Mouse (Mus musculus): Measurements from ENCODE around the gene Hnf1b. TPM values are rescaled to one million over a fixed set of nuclear protein-coding genes. Genes with fewer than 3 reads are reported as not detected.

Hnf1b gene
- polyA plus RNA-seq, 1 experiment from 2014 or later: 167 TPM

DNA sequence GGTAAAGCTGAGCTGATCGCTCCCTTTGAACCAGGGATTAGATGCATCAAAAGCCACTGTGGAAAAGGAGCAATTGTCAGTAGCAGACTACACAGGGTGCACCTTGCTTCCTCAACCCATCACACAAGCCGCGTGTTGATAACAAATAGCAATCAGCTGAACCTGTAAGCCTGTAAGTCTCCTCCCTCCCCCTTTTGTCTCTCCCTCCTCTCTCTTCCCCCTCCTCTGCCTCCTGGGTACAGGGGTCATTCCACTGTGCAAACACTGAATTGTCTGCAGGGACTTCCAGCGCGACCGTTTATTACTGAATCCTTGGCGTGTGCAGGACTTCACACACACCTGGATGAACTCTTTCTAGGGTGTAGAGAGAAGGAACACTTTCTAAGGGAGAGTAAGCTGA, 58.5 kb downstream of the Hnf1b start:
- no peak for TF ChIP-seq CTCF (IDR thresholded peaks at IDR 0.05)
- ATAC-seq: no peak
- H3K27me3 ChIP-seq: no peaks in the 10 kb centered on the region
- in situ Hi-C loops (cut with MboI; ENCODE audit: low pct_unique_long_range_greater_than_20kb): no loop called here
- no peak for DNase-seq (ENCODE audit: low read depth, low spot score)
- ChIA-PET CTCF (interaction anchor here (1.6 to 1.7 kb wide), 2 partner anchors 11 to 17 kb away, joined by 4 read pairs; no protein-coding TSS in a partner anchor), POLR2A (interaction anchor here (0.8 kb wide), 1 partner anchor 25 kb away, joined by 3 read pairs; no protein-coding TSS in a partner anchor)

DNA sequence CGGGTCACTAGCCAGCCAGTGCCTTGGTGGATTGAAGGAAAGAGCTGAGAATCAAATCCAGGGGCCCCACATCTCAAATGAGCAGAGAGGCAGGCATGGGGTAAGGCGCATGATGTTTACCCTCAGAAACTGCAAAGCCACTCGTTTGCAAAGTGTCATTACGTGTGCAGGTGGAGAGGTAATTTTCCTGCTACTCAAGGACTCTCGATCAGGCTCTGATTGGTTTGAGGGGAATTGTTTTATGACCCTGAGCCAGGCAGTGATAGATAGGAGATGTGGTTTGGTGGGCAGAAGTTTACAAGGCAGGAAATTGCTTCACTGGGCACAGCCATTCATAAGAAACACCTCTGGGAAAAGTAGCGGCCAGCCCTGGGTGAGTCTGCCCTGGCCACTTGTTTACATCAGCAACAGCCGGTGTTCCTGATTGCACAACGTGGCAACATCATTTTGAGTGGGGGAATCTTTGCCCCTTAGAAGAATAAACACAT, 64.0 kb downstream of the Hnf1b start:
- in situ Hi-C loops (cut with MboI; ENCODE audit: low pct_unique_long_range_greater_than_20kb): no loop called here
- no peaks in the 10 kb centered on the region for H3K27me3 ChIP-seq
- ATAC-seq (peak; percentile 79), DNase-seq (ENCODE audit: low read depth, low spot score) (no peak)
- ChIA-PET CTCF (interaction anchor here (2.9 kb wide), 1 partner anchor 15 kb away, joined by 7 read pairs; no protein-coding TSS in a partner anchor), POLR2A (no interaction called here)
- no peak for TF ChIP-seq CTCF (IDR thresholded peaks at IDR 0.05)

DNA sequence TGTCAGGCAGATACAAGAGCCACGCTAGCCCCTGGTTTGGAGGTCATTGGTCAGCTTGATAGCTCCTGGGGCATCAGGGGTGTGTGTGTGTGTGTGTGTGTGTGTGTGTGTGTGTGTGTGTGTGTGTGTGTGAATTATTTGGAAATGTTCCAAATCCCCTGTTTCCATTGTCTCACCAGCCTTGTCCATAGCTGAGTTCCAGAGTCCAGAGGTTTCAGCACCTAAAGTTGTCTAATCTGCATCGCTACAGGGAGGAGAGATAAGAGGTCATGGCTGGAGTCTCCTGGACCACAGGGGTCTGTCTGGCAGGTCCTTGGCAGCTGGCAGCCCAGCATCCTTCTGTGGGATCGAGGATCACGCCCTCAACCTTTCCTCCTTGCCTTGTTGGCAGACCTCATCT, 64.6 kb downstream of the Hnf1b start:
- ATAC-seq (no peak), DNase-seq (ENCODE audit: low read depth, low spot score) (no peak)
- H3K27me3 ChIP-seq: no peaks in the 10 kb centered on the region
- ChIA-PET POLR2A (interaction anchor here (0.6 kb wide), 1 partner anchor 69 kb away, joined by 3 read pairs; no protein-coding TSS in a partner anchor), CTCF (interaction anchor here (1.0 to 2.9 kb wide), 4 partner anchors 11 to 21 kb away, joined by 3 to 7 read pairs (median 4); no protein-coding TSS in a partner anchor)
- no peak for TF ChIP-seq CTCF (IDR thresholded peaks at IDR 0.05)
- in situ Hi-C loops (cut with MboI; ENCODE audit: low pct_unique_long_range_greater_than_20kb): no loop called here

DNA sequence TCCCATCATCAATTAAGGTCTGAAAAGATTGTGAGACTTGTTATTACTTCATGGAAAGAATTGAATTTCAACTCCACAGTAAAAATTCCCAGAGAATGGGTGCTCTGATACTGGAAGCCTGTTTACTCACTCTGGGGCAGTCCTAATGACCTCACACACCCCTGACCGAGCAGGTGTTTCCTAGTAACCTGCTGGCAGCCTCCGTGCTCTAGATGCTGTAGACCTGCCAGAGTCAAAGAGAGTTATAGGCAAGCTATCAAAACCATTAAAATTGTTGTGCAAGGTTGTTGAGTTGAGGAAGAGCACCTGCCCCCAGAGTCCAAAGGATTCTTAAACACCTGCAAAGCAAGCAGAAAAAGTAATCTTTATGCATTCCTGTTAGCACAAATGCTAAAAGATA, 72.7 kb downstream of the Hnf1b start:
- TF ChIP-seq CTCF (IDR thresholded peaks at IDR 0.05): no peak
- no peaks in the 10 kb centered on the region for H3K27me3 ChIP-seq
- in situ Hi-C loops (cut with MboI; ENCODE audit: low pct_unique_long_range_greater_than_20kb): no loop called here
- DNase-seq (ENCODE audit: low read depth, low spot score) (no peak), ATAC-seq (no peak)
- ChIA-PET POLR2A (interaction anchor here (0.6 kb wide), 1 partner anchor 32 kb away, joined by 4 read pairs; no protein-coding TSS in a partner anchor), CTCF (no interaction called here)

DNA sequence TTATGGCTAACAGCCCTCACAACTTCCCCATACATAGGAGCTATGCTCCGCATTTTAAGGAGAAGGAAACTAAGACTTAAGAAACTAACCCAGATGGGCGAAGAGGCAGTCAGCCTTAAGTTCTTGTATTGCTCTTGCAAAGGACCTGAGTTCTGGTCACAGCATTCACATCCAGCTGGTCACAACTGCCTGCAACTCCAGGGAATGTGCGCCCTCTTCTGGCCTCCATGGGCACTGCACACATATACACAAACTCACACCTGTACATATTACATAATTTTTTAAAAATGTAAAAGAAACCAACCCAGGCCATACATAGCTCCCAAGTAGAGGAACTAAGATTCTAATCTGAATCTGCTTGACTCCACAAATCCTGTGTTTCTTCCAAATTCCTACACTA, 77.2 kb downstream of the Hnf1b start:
- no peaks in the 10 kb centered on the region for H3K27me3 ChIP-seq
- TF ChIP-seq CTCF (IDR thresholded peaks at IDR 0.05): peak; percentile 84
- POLR2A ChIA-PET: interaction anchor here (0.6 to 1.1 kb wide), 6 partner anchors 35 to 83 kb away, joined by 3 to 8 read pairs (median 4); no protein-coding TSS in a partner anchor
- ATAC-seq: no peak
- in situ Hi-C loops (cut with MboI; ENCODE audit: low pct_unique_long_range_greater_than_20kb): no loop called here
- CTCF ChIA-PET: interaction anchor here (0.8 to 2.9 kb wide), 21 partner anchors 10 to 138 kb away, joined by 3 to 12 read pairs (median 4); partner anchors contain the start of gene Hnf1b
- DNase-seq (ENCODE audit: low read depth, low spot score): no peak

DNA sequence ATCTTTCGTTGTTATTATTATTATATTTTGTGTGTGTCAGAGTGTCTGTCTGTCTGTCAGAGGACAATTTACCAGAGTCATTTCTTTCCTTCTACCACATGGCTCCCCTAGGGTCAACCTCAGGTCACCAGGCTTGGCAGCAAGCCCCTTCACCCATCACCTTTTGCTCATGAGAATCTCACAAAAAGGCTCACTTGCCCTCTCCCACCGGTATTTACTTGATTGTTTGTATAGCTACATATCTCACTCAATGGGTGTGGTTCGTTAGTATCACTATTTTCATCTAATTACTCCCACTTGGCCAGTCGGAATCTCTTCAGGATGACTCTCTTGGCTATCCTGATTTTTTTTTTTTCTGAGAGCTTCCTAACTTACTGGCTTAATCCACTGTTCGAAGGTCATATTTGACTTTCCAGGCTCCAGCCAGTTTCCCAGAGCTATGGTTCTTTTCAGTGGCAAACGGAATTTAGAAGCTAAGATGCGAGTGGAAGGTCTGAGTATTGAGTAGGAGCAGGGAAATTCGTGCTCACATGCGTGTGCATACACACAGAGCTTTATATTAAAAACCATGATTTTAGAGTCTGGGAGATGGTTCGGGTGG, 82.7 kb downstream of the Hnf1b start:
- CTCF ChIA-PET: interaction anchor here (0.7 to 2.1 kb wide), 8 partner anchors 8 to 122 kb away, joined by 3 to 10 read pairs (median 3); no protein-coding TSS in a partner anchor
- TF ChIP-seq CTCF (IDR thresholded peaks at IDR 0.05): no peak
- DNase-seq (ENCODE audit: low read depth, low spot score) (no peak), ATAC-seq (no peak)
- no peaks in the 10 kb centered on the region for H3K27me3 ChIP-seq
- in situ Hi-C loops (cut with MboI; ENCODE audit: low pct_unique_long_range_greater_than_20kb): no loop called here
- POLR2A ChIA-PET: interaction anchor here (0.7 to 2.0 kb wide), 3 partner anchors 72 to 116 kb away, joined by 4 to 8 read pairs (median 6); no protein-coding TSS in a partner anchor

DNA sequence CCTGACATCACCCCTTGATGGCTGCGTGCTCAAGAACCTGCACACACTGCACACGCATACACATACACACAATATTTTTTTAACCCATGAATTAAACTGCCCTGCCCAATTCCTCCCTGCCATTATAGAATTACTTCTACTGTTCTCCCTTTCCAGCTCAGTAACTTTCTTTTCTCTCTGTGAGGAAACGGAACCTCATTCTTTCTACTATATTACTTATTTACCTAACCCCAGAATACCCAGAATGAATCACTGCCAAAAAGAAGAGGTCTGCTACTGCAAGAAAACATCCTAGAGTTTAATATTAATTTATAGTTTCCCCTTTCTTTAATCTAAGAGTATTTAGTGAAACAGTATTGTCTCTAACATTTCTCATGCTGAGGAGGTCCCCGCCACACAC, 83.5 kb downstream of the Hnf1b start:
- peak; percentile 27 for DNase-seq (ENCODE audit: low read depth, low spot score)
- ATAC-seq: no peak
- in situ Hi-C loops (cut with MboI; ENCODE audit: low pct_unique_long_range_greater_than_20kb): no loop called here
- POLR2A ChIA-PET: interaction anchor here (0.6 to 2.0 kb wide), 5 partner anchors 25 to 117 kb away, joined by 3 to 8 read pairs (median 4); no protein-coding TSS in a partner anchor
- H3K27me3 ChIP-seq: no peaks in the 10 kb centered on the region
- CTCF ChIA-PET: interaction anchor here (1.0 to 2.1 kb wide), 6 partner anchors 9 to 122 kb away, joined by 3 to 10 read pairs (median 4); no protein-coding TSS in a partner anchor
- TF ChIP-seq CTCF (IDR thresholded peaks at IDR 0.05): no peak

DNA sequence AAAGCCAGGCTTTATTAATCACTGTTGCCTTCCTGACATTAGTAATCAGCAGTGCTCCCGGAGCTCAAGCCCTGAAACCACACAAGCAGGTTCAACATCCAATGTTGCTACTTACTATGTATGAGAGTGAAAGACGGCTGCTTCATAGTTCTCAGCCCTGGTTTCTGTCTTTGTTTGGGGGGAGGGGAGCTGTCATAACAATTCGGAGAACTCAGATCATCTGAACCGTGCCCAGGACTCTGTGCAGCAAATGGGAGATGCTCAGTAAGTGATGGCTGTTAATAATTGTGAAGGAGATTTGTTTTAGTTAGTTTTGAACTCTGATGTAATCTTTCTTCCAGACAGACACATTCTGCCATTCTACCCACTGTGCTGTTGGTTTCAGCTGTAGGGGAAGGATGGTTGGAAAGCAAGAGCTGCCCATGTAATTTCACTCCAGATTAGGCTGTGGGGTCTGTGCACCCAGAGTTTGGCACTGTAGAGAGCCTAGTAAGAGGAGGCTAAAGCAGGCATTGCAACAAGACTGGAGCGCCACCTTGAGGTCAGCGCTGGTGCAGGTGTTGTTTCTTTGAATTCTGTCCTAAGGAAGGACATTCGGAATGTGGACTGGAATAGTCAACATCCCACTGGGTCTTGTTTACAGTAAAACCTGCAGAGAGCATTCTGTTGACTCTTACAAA, 86.3 kb downstream of the Hnf1b start:
- in situ Hi-C loops (cut with MboI; ENCODE audit: low pct_unique_long_range_greater_than_20kb): loop anchor here (5.0 kb wide), 2 partner anchors 84 to 134 kb away; partner anchors contain the start of gene Hnf1b
- H3K27me3 ChIP-seq: no peaks in the 10 kb centered on the region
- peak; percentile 58 for DNase-seq (ENCODE audit: low read depth, low spot score)
- ATAC-seq: peak; percentile 66
- peak; percentile 91 for TF ChIP-seq CTCF (IDR thresholded peaks at IDR 0.05)
- CTCF ChIA-PET: interaction anchor here (0.8 to 2.2 kb wide), 16 partner anchors 11 to 151 kb away, joined by 3 to 8 read pairs (median 4); no protein-coding TSS in a partner anchor
- POLR2A ChIA-PET: interaction anchor here (1.1 to 5.2 kb wide), 5 partner anchors 12 to 119 kb away, joined by 3 to 42 read pairs (median 4); partner anchors contain the start of gene Hnf1b

DNA sequence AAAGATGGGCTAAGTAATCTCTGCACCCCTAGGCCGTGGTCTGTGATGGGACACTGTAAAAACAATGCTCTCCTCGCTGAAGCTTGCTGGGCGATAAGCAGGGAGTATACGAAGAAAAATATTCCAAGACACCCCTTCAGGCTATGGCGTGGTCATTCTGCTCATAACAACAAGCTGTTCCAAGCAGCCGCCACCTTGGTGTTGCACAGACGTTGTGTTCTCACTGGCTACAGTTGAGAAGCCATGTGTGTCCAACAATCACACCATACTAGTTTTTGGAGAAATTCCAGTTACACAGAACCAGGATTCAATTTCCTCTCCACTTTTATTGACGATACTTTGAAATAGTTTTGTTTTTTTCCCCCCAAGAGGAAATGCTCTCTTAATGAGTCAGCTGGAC, 88.7 kb downstream of the Hnf1b start:
- in situ Hi-C loops (cut with MboI; ENCODE audit: low pct_unique_long_range_greater_than_20kb): loop anchor here (5.0 kb wide), 2 partner anchors 86 to 136 kb away; partner anchors contain the start of gene Hnf1b
- no peak for TF ChIP-seq CTCF (IDR thresholded peaks at IDR 0.05)
- CTCF ChIA-PET: interaction anchor here (0.9 to 2.5 kb wide), 5 partner anchors 10 to 149 kb away, joined by 3 to 7 read pairs (median 5); no protein-coding TSS in a partner anchor
- POLR2A ChIA-PET: interaction anchor here (1.2 to 5.2 kb wide), 5 partner anchors 60 to 149 kb away, joined by 3 to 42 read pairs (median 4); partner anchors contain the start of gene Hnf1b
- H3K27me3 ChIP-seq: no peaks in the 10 kb centered on the region
- ATAC-seq (no peak), DNase-seq (ENCODE audit: low read depth, low spot score) (peak; percentile 34)
